Mouse (Mus musculus): ENCODE results near the gene Nccrp1. TPM values are rescaled to one million over a fixed set of nuclear protein-coding genes. Genes with fewer than 3 reads are reported as not detected.
A peak's percentile ranks its signal among the peaks of the same experiment; 100 is the strongest.

Gene Nccrp1
- polyA plus RNA-seq, 1 experiment from 2014 or later = 0.36 TPM

DNA sequence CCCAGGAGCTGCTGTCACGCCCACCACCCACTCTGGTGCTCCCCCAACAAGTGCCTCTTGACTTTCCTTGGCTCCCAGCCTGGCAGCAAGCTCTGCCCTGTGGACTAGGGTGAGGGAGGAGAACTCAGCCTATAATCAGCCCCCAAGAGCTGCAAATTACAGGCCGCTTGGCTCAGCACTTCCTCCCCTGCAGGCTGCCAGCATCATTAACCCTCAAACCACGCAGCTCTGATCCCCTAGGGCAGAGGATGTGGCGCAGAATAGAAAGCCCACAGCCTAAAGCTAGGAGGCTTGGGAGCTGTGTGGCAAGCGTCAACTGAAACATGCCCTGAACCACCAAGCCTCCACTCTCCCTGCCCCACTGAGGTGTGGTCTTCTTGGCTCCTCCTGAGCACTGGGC, 18.4 kb upstream of the Nccrp1 start:
- H3K4me1 ChIP-seq = peaks cover 7% of the 10 kb centered on the region
- H3K27me3 ChIP-seq (replicated peaks) = no peaks in the 10 kb centered on the region
- H3K27ac ChIP-seq (replicated peaks) = no peak overlapping the region
- 71% methylated on average over 5 of the region's 5 CpGs for WGBS
- H3K4me3 ChIP-seq (replicated peaks) = no peak overlapping the region
- H3K9me3 ChIP-seq (replicated peaks) = no peaks in the 10 kb centered on the region
- no peak overlapping the region for H3K9ac ChIP-seq (replicated peaks)
- no peak for ATAC-seq (ENCODE audit: low FRiP score)
- peaks cover 50% of the 10 kb centered on the region for H3K36me3 ChIP-seq
- no peak overlapping the region for H3K4me2 ChIP-seq

DNA sequence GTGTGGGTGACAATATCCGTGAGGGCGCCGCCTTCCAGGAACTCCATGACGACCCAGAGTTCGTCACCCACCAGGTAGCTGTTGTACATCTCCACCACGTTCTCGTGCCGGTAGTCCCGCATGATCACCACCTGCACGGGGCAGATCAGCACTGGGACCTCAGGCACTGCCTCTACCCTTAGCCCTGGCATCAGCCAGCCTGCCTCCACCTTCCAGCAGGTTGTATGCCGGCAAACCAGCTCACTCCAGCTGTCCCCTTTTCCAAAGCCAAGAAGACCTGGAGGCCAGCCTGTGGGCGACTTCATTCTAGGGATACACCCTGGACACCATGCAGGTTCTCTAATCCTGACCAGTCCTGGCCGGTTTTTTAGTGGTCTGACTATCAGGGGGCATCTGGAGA, 15.9 kb upstream of the Nccrp1 start:
- ATAC-seq (ENCODE audit: low FRiP score) = no peak
- Histone ChIP-seq H3K4me2 (no peak overlapping the region), H3K9ac (replicated peaks) (no peak overlapping the region), H3K36me3 (peaks cover 57% of the 10 kb centered on the region), H3K9me3 (replicated peaks) (no peaks in the 10 kb centered on the region), H3K27ac (replicated peaks) (no peak overlapping the region), H3K27me3 (replicated peaks) (no peaks in the 10 kb centered on the region), H3K4me3 (replicated peaks) (no peak overlapping the region), H3K4me1 (0 out of 2 replicates have a peak, but pooled peaks cover 2% of the 10 kb centered on the region)
- 97% methylated on average over 13 of the region's 13 CpGs for WGBS

DNA sequence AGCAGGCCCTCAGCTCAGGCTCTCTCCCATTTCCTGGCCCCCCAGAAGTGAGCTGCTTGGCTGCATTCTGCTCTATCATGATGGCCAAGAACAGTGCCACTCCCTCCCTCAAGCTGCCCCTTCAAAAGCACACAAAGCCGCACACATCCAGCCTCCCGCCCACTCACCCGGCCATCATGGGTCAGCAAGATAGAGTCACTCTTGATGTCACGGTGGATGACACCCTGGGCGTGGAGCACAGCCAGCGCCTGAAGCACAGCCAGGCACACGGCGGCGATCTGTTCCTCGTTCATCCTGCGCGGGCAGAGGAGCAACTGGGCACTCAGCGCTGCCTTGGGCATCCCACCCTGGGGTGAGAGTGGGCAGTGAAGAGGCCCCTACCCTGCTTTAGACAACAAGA, 15.3 kb upstream of the Nccrp1 start:
- peaks cover 52% of the 10 kb centered on the region for H3K36me3 ChIP-seq

DNA sequence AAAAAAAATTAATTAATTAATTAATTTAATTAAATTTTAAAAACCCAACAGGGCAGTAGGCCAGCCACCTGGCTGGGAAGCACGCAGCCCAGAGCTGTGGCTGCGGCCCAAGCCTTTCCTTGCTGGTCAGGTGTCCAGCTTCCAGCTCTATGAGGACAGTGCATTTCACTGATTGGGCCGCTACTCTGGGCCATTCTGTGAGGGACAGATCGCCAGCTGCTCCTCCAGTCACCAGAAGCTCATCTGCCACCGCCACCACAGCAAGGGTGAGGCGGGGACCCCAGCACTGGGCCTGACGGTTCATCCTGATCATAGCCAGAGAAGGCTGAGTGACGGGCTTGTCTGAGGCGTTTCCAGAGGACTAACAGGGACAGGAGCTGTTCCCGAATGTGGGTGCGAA, 14.9 kb upstream of the Nccrp1 start:
- no peaks in the 10 kb centered on the region for H3K27me3 ChIP-seq (replicated peaks)
- no peak overlapping the region for H3K27ac ChIP-seq (replicated peaks)
- H3K9me3 ChIP-seq (replicated peaks) = no peaks in the 10 kb centered on the region
- H3K4me2 ChIP-seq = no peak overlapping the region
- 0 out of 2 replicates have a peak, but pooled peaks cover 2% of the 10 kb centered on the region for H3K4me1 ChIP-seq
- H3K9ac ChIP-seq (replicated peaks) = no peak overlapping the region
- ATAC-seq (ENCODE audit: low FRiP score) = no peak
- no peak overlapping the region for H3K4me3 ChIP-seq (replicated peaks)
- H3K36me3 ChIP-seq = peaks cover 48% of the 10 kb centered on the region
- 92% methylated on average over 11 of the region's 11 CpGs for WGBS

More for the DNA sequence above, 15.3 kb upstream of the Nccrp1 start:
- no peak overlapping the region for H3K27ac ChIP-seq (replicated peaks)
- no peak overlapping the region for H3K9ac ChIP-seq (replicated peaks)
- WGBS = 95% methylated on average over 13 of the region's 13 CpGs
- no peak for ATAC-seq (ENCODE audit: low FRiP score)
- no peaks in the 10 kb centered on the region for H3K9me3 ChIP-seq (replicated peaks)
- H3K4me3 ChIP-seq (replicated peaks) = no peak overlapping the region
- H3K4me2 ChIP-seq = no peak overlapping the region
- no peaks in the 10 kb centered on the region for H3K27me3 ChIP-seq (replicated peaks)
- 0 out of 2 replicates have a peak, but pooled peaks cover 2% of the 10 kb centered on the region for H3K4me1 ChIP-seq

DNA sequence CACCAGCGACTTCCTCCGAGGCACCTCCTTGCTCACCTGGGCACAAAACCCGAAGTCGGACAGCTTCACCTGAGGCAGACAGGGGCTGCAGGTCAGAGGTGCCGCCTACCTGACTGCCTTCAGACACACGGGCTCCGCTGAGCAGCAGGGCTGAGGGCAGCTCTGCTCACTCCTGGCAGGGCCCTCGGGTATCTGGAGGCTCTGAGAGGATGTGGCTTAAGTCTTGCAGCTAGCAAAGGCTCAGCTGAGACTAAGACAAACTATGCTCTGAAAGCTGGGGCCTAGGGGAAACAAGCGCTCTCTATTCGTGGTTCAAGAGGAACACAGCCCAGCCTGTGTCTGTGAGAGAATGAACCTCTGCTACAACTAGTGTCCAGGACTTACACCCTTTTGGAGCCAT, 13.8 kb upstream of the Nccrp1 start:
- Histone ChIP-seq H3K4me3 (replicated peaks) (no peak overlapping the region), H3K9me3 (replicated peaks) (no peaks in the 10 kb centered on the region), H3K27me3 (replicated peaks) (no peaks in the 10 kb centered on the region), H3K4me1 (0 out of 2 replicates have a peak, but pooled peaks cover 4% of the 10 kb centered on the region), H3K27ac (replicated peaks) (no peak overlapping the region), H3K36me3 (peaks cover 38% of the 10 kb centered on the region), H3K4me2 (no peak overlapping the region), H3K9ac (replicated peaks) (no peak overlapping the region)
- WGBS = 93% methylated on average over 10 of the region's 10 CpGs
- no peak for ATAC-seq (ENCODE audit: low FRiP score)

DNA sequence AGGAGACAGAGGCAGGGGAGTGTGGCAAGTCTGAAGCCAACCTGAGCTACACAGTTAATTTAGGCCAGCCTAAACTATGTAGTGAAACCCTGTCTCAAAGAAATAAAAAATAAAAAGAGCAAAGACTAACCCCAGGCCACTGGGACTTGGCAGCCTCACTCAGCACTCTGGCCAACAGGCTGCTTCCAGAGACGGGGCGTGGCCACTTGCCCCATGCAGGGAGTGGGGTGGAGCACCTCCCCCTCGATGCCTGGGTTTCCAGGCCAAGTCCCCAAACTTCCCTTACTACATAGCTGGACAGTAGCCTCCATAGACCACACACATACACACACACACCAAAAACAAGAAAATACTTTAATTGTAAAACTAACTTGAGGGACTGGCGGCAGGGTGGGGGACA, 11.4 kb upstream of the Nccrp1 start:
- Histone ChIP-seq H3K27ac (replicated peaks) (no peak overlapping the region), H3K36me3 (peaks cover 24% of the 10 kb centered on the region), H3K9me3 (replicated peaks) (no peaks in the 10 kb centered on the region), H3K4me2 (no peak overlapping the region), H3K27me3 (replicated peaks) (no peaks in the 10 kb centered on the region), H3K9ac (replicated peaks) (no peak overlapping the region), H3K4me1 (0 out of 2 replicates have a peak, but pooled peaks cover 3% of the 10 kb centered on the region), H3K4me3 (replicated peaks) (no peak overlapping the region)
- WGBS = 58% methylated on average over 4 of the region's 4 CpGs
- ATAC-seq (ENCODE audit: low FRiP score) = no peak

DNA sequence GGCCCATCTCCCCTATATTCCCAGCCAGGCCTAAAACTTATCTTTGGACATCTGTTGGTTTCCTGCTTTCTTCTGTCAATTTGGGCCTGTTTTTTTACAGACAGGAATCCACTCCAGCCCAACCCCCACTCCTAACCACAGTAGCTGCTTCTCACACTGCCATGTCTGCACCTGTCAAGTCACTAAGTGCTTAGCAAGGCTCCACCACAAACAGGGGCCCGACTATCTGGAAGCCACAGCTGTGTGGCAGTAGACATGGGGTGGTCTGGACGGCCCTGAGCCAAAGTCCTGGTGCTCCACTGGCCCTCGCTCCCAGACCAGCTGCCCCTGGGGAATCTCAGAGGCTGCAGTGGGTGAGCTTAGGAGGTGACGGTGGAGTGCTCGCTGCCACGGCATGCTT, 10.7 kb upstream of the Nccrp1 start:
- peaks cover 23% of the 10 kb centered on the region for H3K36me3 ChIP-seq
- H3K9ac ChIP-seq (replicated peaks) = no peak overlapping the region
- WGBS = 81% methylated on average over 6 of the region's 6 CpGs
- no peaks in the 10 kb centered on the region for H3K9me3 ChIP-seq (replicated peaks)
- H3K27ac ChIP-seq (replicated peaks) = no peak overlapping the region
- no peaks in the 10 kb centered on the region for H3K27me3 ChIP-seq (replicated peaks)
- no peak overlapping the region for H3K4me3 ChIP-seq (replicated peaks)
- H3K4me1 ChIP-seq = 0 out of 2 replicates have a peak, but pooled peaks cover 3% of the 10 kb centered on the region
- no peak overlapping the region for H3K4me2 ChIP-seq
- ATAC-seq (ENCODE audit: low FRiP score) = no peak

DNA sequence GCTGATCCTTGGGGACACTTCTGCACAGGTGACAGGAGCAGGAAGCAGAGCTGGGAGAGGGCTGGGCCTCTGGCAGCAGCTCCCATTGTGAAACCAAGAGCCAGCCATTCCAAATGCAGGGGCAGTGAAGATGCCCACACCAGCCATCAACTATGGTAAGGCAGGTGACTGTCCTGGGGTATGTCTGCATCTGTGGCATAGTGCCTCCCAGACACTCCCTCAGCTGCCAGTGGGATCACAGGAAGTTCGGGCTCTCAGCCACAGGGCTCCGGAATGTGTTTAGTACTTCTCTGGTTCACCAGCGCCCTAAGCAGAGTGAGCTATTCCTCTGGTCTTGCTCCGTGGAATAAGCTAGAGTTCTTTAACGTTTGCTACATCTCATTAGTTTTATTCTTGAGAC, 10.0 kb upstream of the Nccrp1 start:
- Histone ChIP-seq H3K4me1 (0 out of 2 replicates have a peak, but pooled peaks cover 3% of the 10 kb centered on the region), H3K27me3 (replicated peaks) (no peaks in the 10 kb centered on the region), H3K9me3 (replicated peaks) (no peaks in the 10 kb centered on the region), H3K9ac (replicated peaks) (no peak overlapping the region), H3K27ac (replicated peaks) (no peak overlapping the region), H3K4me2 (no peak overlapping the region), H3K36me3 (peaks cover 17% of the 10 kb centered on the region), H3K4me3 (replicated peaks) (no peak overlapping the region)
- no peak for ATAC-seq (ENCODE audit: low FRiP score)
- WGBS = 73% methylated on average over 5 of the region's 5 CpGs

DNA sequence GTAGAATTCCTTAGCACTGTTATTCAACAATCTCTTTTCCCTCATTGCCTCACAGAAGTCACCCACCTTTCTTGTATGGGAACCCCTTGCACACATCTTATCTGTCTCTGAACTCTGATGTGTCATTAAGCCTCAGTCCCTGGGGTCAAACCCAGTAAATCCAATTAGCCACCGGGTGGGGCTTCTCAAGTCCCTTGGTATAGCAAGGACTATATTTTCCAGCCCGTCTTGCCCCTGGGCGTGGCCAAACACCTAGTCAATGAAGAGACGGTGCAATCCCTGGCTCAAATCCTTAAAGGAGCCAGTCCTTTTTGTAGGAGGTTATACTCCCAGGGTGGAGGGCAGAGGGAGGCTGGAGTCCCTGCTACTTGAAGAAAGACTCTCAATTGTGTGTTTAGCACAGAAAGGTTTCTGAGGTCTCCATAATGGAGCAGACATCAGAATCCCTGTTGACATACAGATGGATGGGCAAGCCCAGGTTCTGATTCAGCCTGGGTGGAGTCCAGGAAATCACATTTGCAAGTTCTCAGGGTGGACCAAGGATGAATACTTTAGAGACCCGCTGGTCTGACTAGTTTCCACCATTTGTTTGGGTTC, 9.0 kb upstream of the Nccrp1 start:
- Histone ChIP-seq H3K9me3 (replicated peaks) (no peaks in the 10 kb centered on the region), H3K4me1 (0 out of 2 replicates have a peak, but pooled peaks cover 3% of the 10 kb centered on the region), H3K9ac (replicated peaks) (no peak overlapping the region), H3K27ac (replicated peaks) (no peak overlapping the region), H3K4me2 (no peak overlapping the region), H3K4me3 (replicated peaks) (no peak overlapping the region), H3K36me3 (peaks cover 15% of the 10 kb centered on the region), H3K27me3 (replicated peaks) (no peaks in the 10 kb centered on the region)
- no peak for ATAC-seq (ENCODE audit: low FRiP score)
- WGBS = 24% methylated on average over 5 of the region's 5 CpGs

DNA sequence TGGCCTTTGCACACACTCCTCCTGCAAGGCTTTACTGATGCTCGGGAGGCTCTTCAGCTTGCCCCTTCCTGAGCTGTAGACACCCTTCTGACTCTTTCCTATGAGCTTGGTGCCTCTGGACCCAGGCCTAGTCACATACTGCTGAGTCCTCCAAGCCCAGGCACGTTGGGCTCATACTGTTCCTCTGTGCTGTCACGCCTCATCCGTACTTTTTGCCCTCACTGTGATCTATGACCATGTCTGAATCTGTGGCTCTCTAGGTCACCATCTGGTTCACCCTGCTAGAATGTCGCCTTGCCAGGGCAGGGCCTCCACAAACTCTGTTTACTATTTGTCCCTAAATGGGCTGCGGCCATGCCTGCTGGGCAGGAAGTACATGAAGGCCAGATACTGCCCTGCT, 6.0 kb upstream of the Nccrp1 start:
- Histone ChIP-seq H3K9ac (replicated peaks) (no peak overlapping the region), H3K4me2 (no peak overlapping the region), H3K4me3 (replicated peaks) (no peak overlapping the region), H3K4me1 (0 out of 2 replicates have a peak, but pooled peaks cover 3% of the 10 kb centered on the region), H3K27me3 (replicated peaks) (peaks cover under 1% of the 10 kb centered on the region; the same call in 1 of the 2 replicates), H3K9me3 (replicated peaks) (no peaks in the 10 kb centered on the region), H3K27ac (replicated peaks) (no peak overlapping the region), H3K36me3 (no peaks in the 10 kb centered on the region)
- 89% methylated on average over 6 of the region's 6 CpGs for WGBS
- ATAC-seq (ENCODE audit: low FRiP score) = no peak

DNA sequence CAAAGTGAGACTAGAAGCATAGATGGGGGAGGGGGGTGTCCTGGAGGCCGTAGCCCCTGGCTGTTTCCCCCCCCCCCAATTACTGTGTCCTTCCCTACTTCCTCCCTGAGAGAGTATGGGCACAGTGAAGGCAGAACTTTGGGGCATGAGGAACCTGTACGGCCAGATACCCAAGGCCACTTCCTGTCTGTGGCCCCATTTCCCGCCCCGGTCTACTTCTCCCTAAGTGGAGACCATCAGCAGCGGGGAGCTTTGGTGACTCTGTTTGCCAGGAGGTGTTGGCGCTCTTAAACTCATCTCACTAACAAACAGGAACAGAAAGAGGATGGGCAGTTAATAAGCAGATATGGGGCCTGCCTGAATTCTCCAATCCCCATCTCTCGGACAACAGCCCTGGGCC, 574 bp upstream of the Nccrp1 start:
- 74% methylated on average over 7 of the region's 7 CpGs for WGBS
- no peak overlapping the region for H3K4me2 ChIP-seq
- no peak for ATAC-seq (ENCODE audit: low FRiP score)
- no peaks in the 10 kb centered on the region for H3K36me3 ChIP-seq
- H3K9ac ChIP-seq (replicated peaks) = no peak overlapping the region
- H3K4me1 ChIP-seq = peaks cover 21% of the 10 kb centered on the region
- peaks cover 43% of the 10 kb centered on the region for H3K27me3 ChIP-seq (replicated peaks)
- no peak overlapping the region for H3K4me3 ChIP-seq (replicated peaks)
- H3K9me3 ChIP-seq (replicated peaks) = no peaks in the 10 kb centered on the region
- H3K27ac ChIP-seq (replicated peaks) = no peak overlapping the region

DNA sequence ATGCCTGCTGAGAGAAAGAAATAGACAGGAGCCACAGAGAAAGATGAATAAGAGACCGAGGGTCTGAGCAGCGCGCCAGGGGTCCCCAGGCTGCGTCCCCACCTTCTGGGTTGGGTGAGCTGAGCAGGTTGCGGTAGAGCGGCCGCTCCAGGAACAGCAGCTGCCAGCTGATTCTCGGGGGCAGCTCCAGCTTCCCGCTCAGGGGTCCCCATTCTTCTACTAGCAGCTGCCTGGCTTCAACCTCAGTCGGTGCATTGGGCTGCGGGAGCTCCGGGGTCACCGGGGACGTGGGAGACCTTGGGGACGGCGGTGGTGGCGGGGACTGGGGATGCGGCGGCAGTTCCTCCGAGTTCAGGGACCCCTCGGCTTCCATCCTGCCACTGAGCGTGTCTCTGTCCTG, 405 bp downstream of the Nccrp1 start:
- Histone ChIP-seq H3K4me3 (replicated peaks) (peak overlapping the region; percentile 36), H3K9ac (replicated peaks) (peak overlapping the region; percentile 21), H3K4me1 (peaks cover 21% of the 10 kb centered on the region), H3K4me2 (peak overlapping the region; percentile 65), H3K36me3 (no peaks in the 10 kb centered on the region), H3K9me3 (replicated peaks) (no peaks in the 10 kb centered on the region), H3K27me3 (replicated peaks) (peaks cover 43% of the 10 kb centered on the region), H3K27ac (replicated peaks) (no peak overlapping the region)
- 2% methylated on average over 22 of the region's 22 CpGs for WGBS
- ATAC-seq (ENCODE audit: low FRiP score) = no peak; the same call in 1 of the 2 replicates
